Mouse (Mus musculus) T-helper 2 cell (primary cell): ENCODE results near the gene Mylk.

Experiments used
- in situ Hi-C: fragments of 300-600 bp; cut with MboI, MseI; formaldehyde crosslinking; loops from one replicate; pipeline ENCODE4 v1.15.1; 2025; ENCODE audit warnings: high pct_unique_total_duplicates

Gene Mylk

GRCm38 (mm10) chr16:34976630-34977029 is 231.6 kb downstream of the Mylk start:
- in situ Hi-C loops, result no loop called here

- in situ Hi-C loops, result no loop called here
Observed at GRCm38 (mm10) chr16:34978018-34978417, 233.0 kb downstream of the Mylk start.

- in situ Hi-C loops, result no loop called here
Observed at GRCm38 (mm10) chr16:34981009-34981408, 236.0 kb downstream of the Mylk start.

- in situ Hi-C loops, result no loop called here
Observed at GRCm38 (mm10) chr16:34984203-34985030, 239.4 kb downstream of the Mylk start.

GRCm38 (mm10) chr16:34985031-34985346 is 240.0 kb downstream of the Mylk start:
- in situ Hi-C loops, result no loop called here

GRCm38 (mm10) chr16:34986211-34986825 is 241.3 kb downstream of the Mylk start:
- in situ Hi-C loops, result no loop called here

GRCm38 (mm10) chr16:34991365-34991764 is 246.4 kb downstream of the Mylk start:
- in situ Hi-C loops, result no loop called here

- in situ Hi-C loops, result no loop called here
Observed at GRCm38 (mm10) chr16:34992854-34993253, 247.8 kb downstream of the Mylk start.

- in situ Hi-C loops, result no loop called here
Observed at GRCm38 (mm10) chr16:34993694-34994330, 248.8 kb downstream of the Mylk start.

GRCm38 (mm10) chr16:34994641-34995141 is 249.7 kb downstream of the Mylk start:
- in situ Hi-C loops, result no loop called here

- in situ Hi-C loops, result no loop called here
Observed at GRCm38 (mm10) chr16:34996133-34996532, 251.1 kb downstream of the Mylk start.

GRCm38 (mm10) chr16:34997052-34997451 is 252.0 kb downstream of the Mylk start:
- in situ Hi-C loops, result no loop called here

GRCm38 (mm10) chr16:34997576-34997975 is 252.6 kb downstream of the Mylk start:
- in situ Hi-C loops, result no loop called here

GRCm38 (mm10) chr16:34999016-34999415 is 254.0 kb downstream of the Mylk start:
- in situ Hi-C loops, result no loop called here

GRCm38 (mm10) chr16:34999986-35000385 is 255.0 kb downstream of the Mylk start:
- in situ Hi-C loops, result no loop called here

- in situ Hi-C loops, result no loop called here
Observed at GRCm38 (mm10) chr16:35000923-35001560, 256.0 kb downstream of the Mylk start.

- in situ Hi-C loops, result no loop called here
Observed at GRCm38 (mm10) chr16:35004356-35004755, 259.3 kb downstream of the Mylk start.

- in situ Hi-C loops, result no loop called here
Observed at GRCm38 (mm10) chr16:35004756-35005155, 259.7 kb downstream of the Mylk start.

- in situ Hi-C loops, result no loop called here
Observed at GRCm38 (mm10) chr16:35006251-35006650, 261.2 kb downstream of the Mylk start.

GRCm38 (mm10) chr16:35007361-35007760 is 262.4 kb downstream of the Mylk start:
- in situ Hi-C loops, result no loop called here

- in situ Hi-C loops, result no loop called here
Observed at GRCm38 (mm10) chr16:35008447-35008846, 263.4 kb downstream of the Mylk start.

- in situ Hi-C loops, result no loop called here
Observed at GRCm38 (mm10) chr16:35013501-35013900, 268.5 kb downstream of the Mylk start.
